Mouse (Mus musculus): ENCODE results near the gene Supv3l1. TPM values are rescaled to one million over a fixed set of nuclear protein-coding genes. Genes with fewer than 3 reads are reported as not detected.

The Supv3l1 gene
- polyA plus RNA-seq, 1 experiment from 2014 or later, result 27.0 TPM

GRCm38 (mm10) chr10:62411431-62412410 lies 37.8 kb downstream of the Supv3l1 start:
- Histone ChIP-seq H3K9me3 (no peaks in the 10 kb centered on the region), H3K27ac (no peak overlapping the region), H3K9ac (no peak overlapping the region), H3K4me1 (no peaks in the 10 kb centered on the region), H3K4me2 (replicated peaks) (no peak overlapping the region), H3K27me3 (replicated peaks) (no peaks in the 10 kb centered on the region), H3K36me3 (no peaks in the 10 kb centered on the region), H3K4me3 (no peak overlapping the region)
- no peak for ATAC-seq (ENCODE audit: low FRiP score, low read depth)
- WGBS, result 73% methylated on average over 19 of the region's 19 CpGs

GRCm38 (mm10) chr10:62410943-62411342 lies 38.6 kb downstream of the Supv3l1 start:
- Histone ChIP-seq H3K27ac (no peak overlapping the region), H3K4me3 (no peak overlapping the region), H3K9me3 (no peaks in the 10 kb centered on the region), H3K4me2 (replicated peaks) (no peak overlapping the region), H3K4me1 (no peaks in the 10 kb centered on the region), H3K9ac (no peak overlapping the region), H3K36me3 (no peaks in the 10 kb centered on the region), H3K27me3 (replicated peaks) (no peaks in the 10 kb centered on the region)
- ATAC-seq (ENCODE audit: low FRiP score, low read depth), result peak; percentile 50; the same call in 1 of the 2 replicates
- 12% methylated on average over 5 of the region's 5 CpGs for WGBS

DNA sequence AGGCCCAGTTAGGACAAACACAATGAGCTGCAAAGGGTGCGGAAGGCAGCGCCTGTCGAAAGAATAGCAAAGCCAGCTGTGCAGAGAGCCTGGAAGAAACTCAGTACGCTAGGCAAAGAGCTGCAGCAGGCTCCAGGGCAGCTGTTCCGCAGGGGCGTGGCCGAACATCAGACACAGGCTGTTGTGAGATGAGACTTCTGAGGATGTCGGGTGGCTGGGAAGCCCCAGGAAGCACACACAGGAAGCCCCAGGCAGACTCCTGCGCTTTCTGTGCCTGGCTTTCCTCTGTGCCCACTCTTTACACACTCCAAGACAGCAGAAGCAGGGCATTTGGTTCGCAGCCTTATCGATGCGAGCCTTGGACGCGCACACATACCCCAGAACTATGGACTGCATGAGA lies 44.6 kb downstream of the Supv3l1 start:
- no peak for ATAC-seq (ENCODE audit: low FRiP score, low read depth)
- H3K4me1 ChIP-seq, result no peaks in the 10 kb centered on the region
- H3K27ac ChIP-seq, result no peak overlapping the region
- no peaks in the 10 kb centered on the region for H3K9me3 ChIP-seq
- peak overlapping the region; percentile 41 for H3K4me2 ChIP-seq (replicated peaks)
- 45% methylated on average over 14 of the region's 14 CpGs for WGBS
- H3K4me3 ChIP-seq, result no peak overlapping the region
- no peaks in the 10 kb centered on the region for H3K36me3 ChIP-seq
- H3K27me3 ChIP-seq (replicated peaks), result no peaks in the 10 kb centered on the region
- H3K9ac ChIP-seq, result no peak overlapping the region

DNA sequence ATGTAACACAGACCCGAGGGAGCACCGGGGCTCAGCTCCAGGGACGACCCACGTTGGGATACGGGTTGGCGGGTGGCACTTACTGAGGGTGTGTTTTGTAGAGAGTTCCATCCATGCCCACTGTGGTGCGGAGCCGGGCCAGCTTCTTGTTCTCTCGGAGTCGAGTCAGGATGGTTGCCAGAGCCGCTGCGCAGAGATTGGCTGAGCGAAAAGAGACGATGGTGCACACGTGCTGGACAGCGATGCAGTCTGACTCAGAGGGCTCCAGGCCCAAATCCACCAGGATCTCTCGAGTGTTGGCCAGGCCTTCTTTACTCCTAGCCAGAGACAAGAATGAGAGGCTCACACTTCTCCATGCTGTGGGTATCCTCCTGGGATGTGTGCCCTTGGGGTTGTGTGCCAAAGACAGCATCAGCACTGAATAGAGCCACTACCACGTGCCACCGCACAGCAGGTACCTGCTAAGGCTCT lies 47.9 kb downstream of the Supv3l1 start:
- Histone ChIP-seq H3K4me1 (no peaks in the 10 kb centered on the region), H3K9me3 (no peaks in the 10 kb centered on the region), H3K36me3 (no peaks in the 10 kb centered on the region), H3K27me3 (replicated peaks) (no peaks in the 10 kb centered on the region), H3K9ac (no peak overlapping the region), H3K4me2 (replicated peaks) (no peak overlapping the region), H3K4me3 (no peak overlapping the region), H3K27ac (no peak overlapping the region)
- 86% methylated on average over 19 of the region's 19 CpGs for WGBS
- no peak for ATAC-seq (ENCODE audit: low FRiP score, low read depth)

- Histone ChIP-seq H3K27me3 (replicated peaks) (no peaks in the 10 kb centered on the region), H3K27ac (no peak overlapping the region), H3K4me2 (replicated peaks) (no peak overlapping the region), H3K4me1 (no peaks in the 10 kb centered on the region), H3K36me3 (no peaks in the 10 kb centered on the region), H3K9me3 (no peaks in the 10 kb centered on the region), H3K9ac (no peak overlapping the region), H3K4me3 (no peak overlapping the region)
- ATAC-seq (ENCODE audit: low FRiP score, low read depth), result no peak
- WGBS, result 81% methylated on average over 3 of the region's 3 CpGs
Observed at GRCm38 (mm10) chr10:62383011-62383410, 66.5 kb downstream of the Supv3l1 start.

DNA sequence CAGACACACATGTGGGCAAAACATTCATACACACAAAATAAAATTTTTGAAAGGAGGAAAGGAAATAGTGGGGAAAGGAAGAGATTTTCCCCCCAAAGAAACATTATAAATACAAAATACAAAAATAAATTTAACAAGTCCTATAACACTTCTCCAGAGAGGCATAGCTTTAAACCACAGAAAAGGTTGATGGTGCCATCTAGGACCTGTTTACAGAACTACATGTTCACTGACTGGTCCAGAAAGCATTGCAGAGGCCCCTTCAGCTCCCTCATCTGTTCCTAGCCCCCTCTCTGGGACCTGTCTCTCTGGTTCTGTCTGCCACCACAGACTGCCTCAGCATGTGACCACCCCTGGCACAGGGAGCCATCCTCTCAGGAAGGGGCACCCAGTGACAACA lies 68.6 kb downstream of the Supv3l1 start:
- H3K4me3 ChIP-seq, result no peak overlapping the region

DNA sequence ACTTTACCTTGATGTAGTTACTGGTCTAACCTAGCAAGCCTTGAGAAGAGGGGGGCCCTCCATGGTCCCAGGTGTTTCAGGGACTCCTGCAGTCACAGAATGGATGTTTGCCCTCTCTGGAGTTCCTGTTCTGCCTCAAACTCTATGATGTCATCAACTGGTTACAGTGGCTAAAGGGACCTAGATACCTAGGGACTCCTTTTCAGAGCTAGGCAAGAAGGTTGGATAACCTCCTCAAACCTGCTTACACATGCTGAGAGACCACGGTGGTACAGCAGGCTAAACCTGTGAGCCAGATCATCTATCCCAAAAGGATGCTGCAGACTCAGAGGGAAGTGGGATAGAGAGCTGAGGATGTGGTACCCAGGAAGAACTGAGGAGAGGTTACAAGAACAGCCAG lies 69.7 kb downstream of the Supv3l1 start, which contains the start of gene Hk1:
Gene Hk1 (minus strand): TSS at position 101 of the 400 bp plus-strand sequence.
- no peaks in the 10 kb centered on the region for H3K36me3 ChIP-seq
- H3K4me3 ChIP-seq, result no peak within 1 kb of the TSS
- no peak within 1 kb of the TSS for H3K9ac ChIP-seq
- H3K27me3 ChIP-seq (replicated peaks), result no peaks in the 10 kb centered on the region
- H3K27ac ChIP-seq, result no peak within 1 kb of the TSS
- ATAC-seq (ENCODE audit: low FRiP score, low read depth), result no peak
- H3K4me2 ChIP-seq (replicated peaks), result no peak within 1 kb of the TSS
- no peaks in the 10 kb centered on the region for H3K4me1 ChIP-seq
- 81% methylated on average over 1 of the region's 1 CpGs for WGBS
- no peaks in the 10 kb centered on the region for H3K9me3 ChIP-seq

More for the DNA sequence above, 68.6 kb downstream of the Supv3l1 start:
- no peaks in the 10 kb centered on the region for H3K36me3 ChIP-seq
- H3K9me3 ChIP-seq, result no peaks in the 10 kb centered on the region
- H3K9ac ChIP-seq, result no peak overlapping the region
- no peaks in the 10 kb centered on the region for H3K27me3 ChIP-seq (replicated peaks)
- no peak overlapping the region for H3K4me2 ChIP-seq (replicated peaks)
- H3K27ac ChIP-seq, result no peak overlapping the region
- no peaks in the 10 kb centered on the region for H3K4me1 ChIP-seq
- no peak for ATAC-seq (ENCODE audit: low FRiP score, low read depth)

Other genes starting within 250 kb of the Supv3l1 start
- gene Tspan15, start 218.5 kb downstream of the Supv3l1 start, polyA plus RNA-seq (2016; fragmentation: Nextera tagmentation; extraction: Ambion mirVana), result 14.4 and 15.5 TPM in 2 replicates
- gene Tacr2, start 197.3 kb downstream of the Supv3l1 start, polyA plus RNA-seq (2016; fragmentation: Nextera tagmentation; extraction: Ambion mirVana), result not detected in 2 replicates
- 59.9 and 64.7 TPM in 2 replicates for gene Hk1, start 69.8 kb downstream of the Supv3l1 start, polyA plus RNA-seq (2016; fragmentation: Nextera tagmentation; extraction: Ambion mirVana)
- gene Hkdc1, start 27.2 kb downstream of the Supv3l1 start, polyA plus RNA-seq (2016; fragmentation: Nextera tagmentation; extraction: Ambion mirVana), result 0.17 and 0.47 TPM in 2 replicates
- gene 4930507D05Rik, start 249 bp downstream of the Supv3l1 start, polyA plus RNA-seq (2016; fragmentation: Nextera tagmentation; extraction: Ambion mirVana), result 0.81 and 1.5 TPM in 2 replicates
- gene Vps26a, start 37.1 kb upstream of the Supv3l1 start, polyA plus RNA-seq (2016; fragmentation: Nextera tagmentation; extraction: Ambion mirVana), result 77.1 and 81.8 TPM in 2 replicates
- 5.9 and 6.9 TPM in 2 replicates for gene Srgn, start 77.7 kb upstream of the Supv3l1 start, polyA plus RNA-seq (2016; fragmentation: Nextera tagmentation; extraction: Ambion mirVana)
- gene Kif1bp, start 128.7 kb upstream of the Supv3l1 start, polyA plus RNA-seq (2016; fragmentation: Nextera tagmentation; extraction: Ambion mirVana), result 72.8 and 73.8 TPM in 2 replicates
- 23.6 and 23.8 TPM in 2 replicates for gene Ddx21, start 152.5 kb upstream of the Supv3l1 start, polyA plus RNA-seq (2016; fragmentation: Nextera tagmentation; extraction: Ambion mirVana)
- gene Ddx50, start 201.5 kb upstream of the Supv3l1 start, polyA plus RNA-seq (2016; fragmentation: Nextera tagmentation; extraction: Ambion mirVana), result 109 and 112 TPM in 2 replicates